Mouse (Mus musculus) T-cell, adult 2 months (primary cell): ENCODE results near the gene Timp2.
"Not testable (repeated sequence)": the region's sequence is repeated elsewhere in the genome, so short reads cannot be mapped to it uniquely, and the experiment has no call there.

Source experiments
- DNase-seq: peaks from one replicate; pipeline ENCODE4 v3.0.0; 2022; ENCODE audit warnings: low spot score

The Timp2 gene

DNA sequence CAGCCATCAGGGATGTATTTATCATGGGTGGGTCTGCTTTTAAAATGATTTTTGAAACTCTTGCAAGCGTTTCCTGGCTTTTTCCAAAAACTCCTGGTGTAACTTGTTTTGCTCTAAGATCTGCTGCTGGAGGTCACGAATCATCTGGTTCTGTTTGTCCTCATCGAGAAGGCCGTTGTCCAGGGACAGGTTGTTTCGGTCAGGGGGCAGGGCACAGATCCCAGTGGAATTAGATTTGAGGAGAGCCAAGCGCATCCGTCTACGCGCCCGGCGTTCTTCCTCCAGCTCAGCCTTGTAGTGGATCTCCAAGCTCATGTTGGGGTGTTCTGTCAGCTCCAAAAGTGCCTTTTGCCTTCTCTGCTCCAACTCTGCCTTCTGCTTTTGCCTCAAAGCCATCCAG is 23.2 kb downstream of the Timp2 start:
- DNase-seq, result no peak

DNA sequence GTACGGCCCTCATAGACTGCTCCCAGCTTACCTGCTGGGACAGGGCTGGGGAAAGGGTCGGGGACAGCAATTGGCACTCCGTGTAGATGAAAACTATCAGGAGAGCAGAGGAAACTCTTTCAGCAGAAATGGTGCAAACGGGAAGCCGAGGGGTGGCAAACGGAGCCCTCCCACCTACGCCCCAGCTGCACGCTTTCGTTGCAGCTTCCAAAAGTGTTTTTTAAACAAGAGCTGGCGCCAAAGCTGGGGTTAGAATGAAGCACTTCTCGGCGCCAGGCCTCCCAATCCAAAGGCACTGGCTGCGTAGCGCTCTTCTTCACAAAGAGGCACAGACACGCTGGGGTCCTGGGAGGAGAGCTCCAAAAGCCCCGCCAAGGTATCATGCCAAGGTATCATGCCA is 24.8 kb downstream of the Timp2 start:
- no peak for DNase-seq

DNA sequence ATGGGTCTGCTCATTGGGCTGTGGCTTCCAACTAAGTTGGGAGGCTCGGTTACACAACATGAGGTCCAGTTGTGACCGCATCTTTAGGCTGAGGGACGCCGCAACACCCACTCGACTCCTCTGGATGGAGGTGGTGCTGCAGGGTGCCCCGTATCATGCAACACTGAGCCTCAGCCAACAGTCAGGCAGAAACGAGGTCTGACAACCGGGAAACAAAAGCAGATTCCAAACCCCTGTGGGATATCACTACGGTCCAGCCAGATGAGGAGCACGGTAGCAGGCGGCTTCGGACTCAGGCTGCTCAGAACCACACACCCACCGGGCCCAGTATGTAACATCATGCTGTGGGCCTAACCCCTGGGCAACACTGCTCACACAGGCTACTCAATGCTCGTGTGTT is 25.2 kb downstream of the Timp2 start:
- DNase-seq, result no peak

DNA sequence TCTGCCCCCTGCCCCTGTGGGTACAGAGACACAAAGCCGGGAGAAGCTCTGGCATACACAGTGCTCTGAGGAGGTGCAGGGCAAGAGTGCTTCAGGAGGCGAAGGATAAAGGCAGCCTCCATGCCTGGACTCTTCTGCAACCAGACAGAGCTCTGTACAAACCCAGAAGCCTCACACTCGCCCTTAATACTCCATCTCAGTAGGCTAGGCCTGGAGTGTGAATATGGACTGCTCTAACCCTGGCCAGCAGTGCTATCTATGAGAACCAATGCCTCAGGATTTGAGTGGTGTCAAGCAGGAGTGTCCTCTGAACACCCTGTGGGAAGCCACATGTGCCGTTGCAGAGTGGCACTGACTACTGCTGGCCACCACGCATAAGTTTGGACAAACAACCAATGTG is 26.6 kb downstream of the Timp2 start:
- no peak for DNase-seq

DNA sequence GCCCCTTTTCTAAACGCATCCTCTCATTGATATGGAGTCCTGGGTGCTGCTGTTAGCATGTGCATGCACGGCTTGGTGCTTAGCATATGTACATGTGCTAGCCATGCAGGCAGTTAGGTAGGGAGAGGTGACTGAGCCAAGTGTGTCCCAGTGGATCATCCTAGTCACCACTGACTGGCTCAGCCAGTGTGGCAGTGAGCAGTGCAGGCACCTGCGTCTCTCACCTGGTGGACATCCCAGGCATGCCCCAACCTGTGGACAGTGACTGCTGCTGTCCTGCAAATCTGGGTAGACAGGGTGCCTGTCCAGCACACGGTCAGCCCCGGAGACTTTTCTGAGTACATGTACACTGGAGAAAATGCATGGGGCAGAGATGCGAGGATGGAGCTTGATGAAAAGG is 27.0 kb downstream of the Timp2 start:
- no peak for DNase-seq

DNA sequence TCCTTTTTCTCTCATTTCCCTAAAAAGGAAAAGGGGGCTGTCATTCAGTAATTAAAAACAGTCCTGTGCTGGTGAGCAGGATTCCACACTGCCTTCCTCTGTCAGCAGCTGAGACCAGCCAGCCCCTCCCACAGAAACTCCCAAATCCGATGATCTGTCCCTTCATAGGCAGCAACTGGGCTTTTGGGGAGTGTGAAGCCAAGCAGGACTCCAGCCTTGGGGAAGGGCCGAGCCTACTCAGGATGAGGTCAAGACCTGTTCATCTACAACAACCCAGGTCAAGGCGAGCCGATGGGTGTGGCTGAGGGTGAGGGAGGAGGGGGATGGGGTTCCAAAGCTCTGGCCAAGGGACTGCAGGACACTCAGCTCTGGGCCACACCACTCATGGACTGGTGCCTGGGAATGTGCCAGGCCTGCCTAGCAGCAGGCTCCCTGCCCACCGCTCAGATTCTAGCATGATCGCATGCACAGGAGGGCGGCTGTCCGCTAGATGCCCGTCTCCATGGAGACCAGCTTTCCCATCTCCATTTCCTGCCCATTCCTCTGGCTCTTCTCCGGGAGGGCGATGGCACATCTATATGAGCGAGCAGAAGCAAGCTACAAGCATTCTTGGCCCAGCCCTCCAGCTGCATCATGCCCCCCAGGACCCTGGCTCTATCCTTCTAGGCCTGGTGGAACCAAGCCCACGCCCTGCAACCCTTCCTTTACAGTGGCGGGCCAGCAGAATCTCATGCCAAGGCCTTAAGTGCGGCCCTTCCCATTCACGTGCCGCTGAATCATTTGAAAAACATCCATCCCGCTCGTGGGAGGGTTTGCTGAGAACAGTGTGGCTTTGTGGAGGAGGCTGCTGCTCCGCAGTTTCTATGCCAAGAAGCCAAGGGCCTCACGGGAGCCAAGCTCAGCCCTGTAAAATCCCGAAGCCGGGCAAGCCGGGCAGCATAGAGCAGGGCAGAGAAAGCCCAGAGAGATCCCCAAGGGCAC is 28.3 kb downstream of the Timp2 start:
- no peak for DNase-seq

DNA sequence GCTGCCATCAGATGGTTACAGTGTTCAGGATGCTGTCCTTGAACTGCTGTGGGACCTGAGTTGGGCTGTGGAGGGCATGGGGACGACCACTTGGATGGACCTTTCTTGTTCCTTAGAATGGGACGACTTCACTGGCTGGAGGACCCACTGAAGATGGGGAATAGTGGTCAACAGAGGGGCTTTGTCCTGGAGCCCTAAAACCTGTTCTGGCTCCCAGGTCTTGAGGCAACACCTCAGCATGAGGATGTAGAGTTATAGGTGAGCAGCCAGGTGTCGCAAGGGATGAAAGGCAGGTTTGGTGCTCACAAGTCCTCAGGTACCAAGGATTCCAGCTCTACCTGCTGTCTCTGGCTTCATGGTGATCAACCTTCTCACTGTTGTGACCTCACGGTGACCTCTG is 29.0 kb downstream of the Timp2 start:
- DNase-seq, result no peak

DNA sequence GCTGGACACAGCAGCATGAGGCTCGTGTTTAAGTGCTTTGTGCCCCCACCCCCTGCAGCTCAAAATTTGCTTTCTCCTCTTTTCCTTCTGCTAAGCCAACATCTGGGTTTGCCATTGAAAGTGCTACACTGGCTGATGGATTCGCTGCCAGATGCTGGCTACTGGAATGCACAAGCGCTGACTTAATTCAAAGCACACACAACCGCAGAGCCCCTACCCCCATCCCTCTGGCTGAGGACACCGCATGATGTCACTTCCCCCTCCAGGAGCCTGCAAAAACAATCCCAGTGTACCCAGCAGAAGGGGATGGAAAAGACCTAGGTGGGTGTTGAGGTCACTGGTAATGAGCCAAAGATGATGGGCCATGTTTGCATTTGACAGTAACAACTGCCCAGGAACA is 31.0 kb downstream of the Timp2 start:
- no peak for DNase-seq

DNA sequence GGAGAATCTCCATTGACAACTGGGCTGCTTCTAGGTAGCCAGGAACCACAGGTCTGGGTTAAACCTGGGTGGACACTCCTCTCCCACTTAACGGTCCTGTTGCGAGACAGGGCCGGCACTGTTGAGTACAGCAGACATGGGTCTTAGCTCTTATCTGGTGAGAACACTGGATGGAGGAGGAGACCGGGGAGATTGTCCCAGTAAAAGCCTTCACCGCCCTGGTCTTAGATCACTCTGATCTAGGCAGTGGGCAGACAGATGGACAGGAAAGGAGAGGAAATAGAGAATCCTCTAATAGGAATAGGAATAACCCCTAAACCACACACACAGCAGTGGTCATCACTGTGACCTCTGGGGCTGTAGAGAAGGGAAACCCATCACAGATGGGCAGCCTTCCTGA is 31.6 kb downstream of the Timp2 start:
- DNase-seq, result no peak

DNA sequence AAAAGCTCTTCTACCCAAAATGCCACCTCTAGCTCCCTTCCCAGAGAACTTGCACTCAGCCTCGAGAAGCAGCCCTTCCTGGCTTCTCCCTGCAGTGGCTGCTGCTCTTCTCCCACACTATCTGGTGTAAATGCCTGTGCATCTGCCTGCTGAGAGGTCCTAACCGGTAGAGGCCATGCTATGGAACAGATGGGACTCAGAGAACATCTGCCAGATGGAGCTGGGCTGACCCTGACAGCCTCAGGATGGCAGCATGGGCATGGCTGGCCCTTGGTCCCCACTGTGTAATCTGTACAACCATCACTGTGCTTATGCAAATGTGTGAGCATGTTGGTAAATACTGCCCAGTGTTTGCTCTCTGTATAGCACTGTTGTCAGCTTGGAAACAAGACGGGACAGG is 32.9 kb downstream of the Timp2 start:
- DNase-seq, result no peak

DNA sequence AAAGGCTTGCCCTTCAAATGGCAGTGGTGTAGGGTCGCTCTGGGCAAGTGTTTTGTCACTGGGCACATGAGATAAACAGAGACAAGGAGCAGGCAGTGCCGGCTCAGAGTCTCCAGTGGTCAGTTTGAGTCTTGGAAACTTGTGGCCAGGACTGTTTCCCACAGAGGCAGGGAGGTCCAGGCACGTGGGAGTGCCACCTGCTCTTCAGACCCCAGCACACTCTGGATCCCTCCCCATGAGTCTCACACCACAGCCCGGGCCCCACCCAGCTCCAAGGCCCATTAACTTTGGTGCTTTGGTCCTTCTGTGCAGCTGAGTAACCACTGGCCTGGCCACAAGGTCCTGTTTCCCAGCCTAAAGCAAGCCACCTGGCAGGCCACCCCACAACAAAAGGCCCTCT is 33.6 kb downstream of the Timp2 start:
- no peak for DNase-seq

DNA sequence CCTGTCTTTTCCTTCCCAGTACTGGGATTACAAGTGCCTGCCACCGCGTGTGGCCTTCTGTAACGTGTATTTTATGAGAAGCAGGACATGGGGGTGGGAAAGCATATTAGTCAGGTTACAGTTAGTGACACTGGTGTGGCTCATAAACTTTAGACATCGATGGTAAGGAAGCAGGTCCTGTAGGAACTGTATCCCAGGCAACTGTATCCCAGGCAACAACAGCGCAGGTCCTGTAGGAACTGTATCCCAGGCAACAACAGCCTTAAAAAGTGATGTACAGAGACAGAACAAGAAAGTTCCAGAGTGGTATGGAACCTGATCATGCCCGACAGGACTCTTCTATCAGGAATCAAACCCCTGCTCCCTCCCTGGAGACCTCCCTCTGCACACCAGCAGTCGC is 34.0 kb downstream of the Timp2 start:
- DNase-seq, result no peak

DNA sequence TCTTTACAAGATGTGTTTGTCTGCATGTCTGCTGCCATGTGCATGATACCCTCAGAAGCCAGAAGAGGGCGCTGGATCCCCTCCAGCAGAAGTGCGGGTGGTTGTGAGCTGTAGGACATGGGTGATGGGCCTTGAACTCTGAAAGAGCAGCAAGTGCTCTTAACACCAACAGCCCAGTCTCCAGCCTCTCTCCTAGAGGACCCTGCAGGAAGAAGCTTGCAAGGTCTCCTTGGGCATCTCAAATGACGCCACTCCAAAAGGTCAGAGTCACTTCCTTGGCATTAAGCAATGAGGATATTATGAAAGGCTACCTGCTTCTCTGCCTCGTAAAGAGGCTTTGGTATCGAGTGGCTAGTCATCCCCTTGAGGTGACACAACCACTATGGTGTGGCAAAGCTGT is 36.9 kb downstream of the Timp2 start:
- peak; percentile 77 for DNase-seq

DNA sequence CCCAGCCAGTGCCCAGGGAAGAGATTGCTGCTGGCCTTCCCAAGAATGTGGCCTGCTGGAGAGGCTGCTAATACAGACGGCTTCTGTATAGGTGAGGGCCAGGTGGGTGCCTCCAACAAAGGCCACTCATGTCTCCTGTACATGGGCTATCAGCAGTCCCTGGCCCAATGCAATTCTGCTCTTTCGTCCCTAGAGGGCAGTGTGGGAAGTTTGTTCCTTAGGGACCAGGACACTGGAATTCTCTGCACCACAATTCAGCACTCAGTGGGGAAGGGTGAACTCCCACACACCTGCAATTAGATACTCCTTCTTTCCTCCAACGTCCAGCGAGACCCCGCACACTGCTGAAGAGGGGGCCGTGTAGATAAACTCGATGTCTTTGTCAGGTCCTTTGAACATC is 38.4 kb downstream of the Timp2 start:
- peak; percentile 37 for DNase-seq

DNA sequence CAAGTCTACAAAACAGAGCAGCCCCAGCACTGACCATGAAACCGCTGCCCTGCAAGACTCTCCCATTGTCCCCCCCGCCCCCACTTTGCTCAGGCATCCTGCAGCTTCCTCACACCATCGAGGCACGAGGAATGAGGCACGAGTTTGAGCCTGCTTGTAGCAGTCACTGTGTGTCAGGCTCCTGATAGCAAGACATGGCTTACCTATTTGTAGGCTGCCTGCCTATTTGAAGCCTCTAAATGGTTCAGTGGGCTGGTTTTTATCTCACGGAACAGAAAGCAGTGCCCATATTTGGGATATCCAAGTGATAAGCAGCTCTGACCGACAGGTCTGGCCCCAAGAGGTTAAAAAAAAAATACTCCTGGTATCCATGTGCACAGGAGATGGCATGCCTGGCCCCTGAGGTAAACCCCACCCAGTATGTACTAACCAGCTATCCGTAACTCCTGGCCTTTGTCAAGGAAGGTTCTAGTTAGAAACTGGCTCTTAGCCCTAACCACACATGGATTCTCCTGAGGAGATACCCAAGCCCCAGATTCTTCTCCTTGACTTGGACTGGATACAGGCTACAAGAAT is 39.2 kb downstream of the Timp2 start:
- DNase-seq, result no peak

DNA sequence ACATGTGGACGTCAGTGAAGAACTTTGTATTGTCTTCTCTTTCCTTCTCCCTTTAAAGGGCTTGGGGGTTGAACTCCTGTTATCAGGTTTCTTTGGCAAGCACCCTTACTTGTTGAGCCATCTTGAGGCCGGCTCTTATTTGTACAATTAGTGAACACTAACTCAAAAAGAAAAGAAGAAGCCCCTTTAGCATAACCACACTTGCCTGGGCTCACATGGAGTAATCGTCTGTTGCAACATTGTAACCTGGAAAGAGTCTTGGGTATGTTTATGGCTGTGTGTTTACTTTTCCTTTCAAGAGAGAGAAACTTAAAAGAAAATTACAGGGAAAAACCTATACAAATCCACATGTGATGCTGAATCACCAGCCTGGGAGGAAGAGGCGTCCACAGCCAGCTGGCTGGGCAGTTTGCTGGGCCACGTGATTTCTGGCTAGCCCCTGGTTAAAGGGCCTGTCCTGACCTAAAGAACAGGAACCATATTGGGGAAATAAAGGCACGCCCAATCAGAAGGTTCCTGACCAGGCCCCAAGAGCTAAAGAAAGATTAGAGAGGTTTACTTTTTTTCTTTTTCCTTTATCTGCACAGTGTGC is 43.3 kb downstream of the Timp2 start:
- no peak for DNase-seq

DNA sequence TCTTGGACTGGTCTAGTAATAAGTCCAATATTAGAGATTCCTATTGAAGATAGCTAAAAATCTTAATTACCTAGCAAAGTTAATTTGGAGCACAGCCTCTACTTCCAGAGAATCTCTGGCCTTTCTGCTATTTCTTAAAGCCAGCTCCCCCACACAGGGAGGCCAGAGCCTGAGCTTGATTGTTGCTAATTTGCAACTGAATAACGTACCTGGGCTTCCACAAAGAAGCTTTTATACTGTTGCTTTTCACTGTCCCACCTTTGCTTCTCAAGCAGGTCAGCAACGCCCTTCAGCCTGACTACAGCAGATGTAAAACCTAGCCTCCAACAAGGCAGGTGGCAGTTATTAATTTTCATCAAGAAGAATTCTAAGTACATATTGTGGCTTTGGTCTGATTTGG is 47.6 kb downstream of the Timp2 start:
- DNase-seq, result not testable (repeated sequence)

DNA sequence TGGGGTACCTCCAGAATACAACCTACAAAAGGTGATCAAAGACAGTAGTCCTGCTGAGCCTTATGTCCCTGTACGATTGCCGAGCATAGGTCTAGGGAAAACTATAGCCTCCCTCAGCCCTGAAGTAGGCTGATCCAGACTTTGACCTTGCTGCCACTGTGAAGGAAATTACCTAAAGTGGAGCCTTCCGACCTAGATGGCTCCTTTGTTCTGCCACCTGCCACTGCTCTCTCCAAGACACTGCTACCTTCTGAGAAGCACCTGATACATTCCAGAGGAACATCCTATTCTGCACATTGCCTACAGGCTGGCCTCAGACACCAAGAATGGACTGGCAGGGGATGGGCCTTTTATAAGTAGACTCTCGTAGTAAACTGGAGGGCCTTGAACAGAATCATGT is 51.6 kb downstream of the Timp2 start:
- not testable (repeated sequence) for DNase-seq

DNA sequence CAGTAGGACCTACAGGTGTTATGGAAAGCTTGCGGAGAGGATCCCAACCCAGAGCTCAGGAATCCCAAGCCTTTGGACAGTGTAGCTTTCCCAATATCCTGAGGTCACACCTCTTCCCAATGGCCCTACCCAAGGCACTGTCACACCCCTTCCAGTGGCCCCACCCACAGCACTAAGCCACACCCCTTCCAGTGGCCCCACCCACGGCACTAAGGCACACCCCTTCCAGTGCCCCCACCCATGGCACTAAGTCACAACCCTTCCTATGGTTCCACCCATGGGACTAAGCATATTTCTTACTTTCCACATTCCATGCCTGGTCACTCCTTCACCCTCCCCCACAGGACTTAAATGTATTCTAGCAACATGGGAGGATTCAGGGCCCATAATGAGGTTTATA is 56.7 kb downstream of the Timp2 start:
- no peak for DNase-seq

DNA sequence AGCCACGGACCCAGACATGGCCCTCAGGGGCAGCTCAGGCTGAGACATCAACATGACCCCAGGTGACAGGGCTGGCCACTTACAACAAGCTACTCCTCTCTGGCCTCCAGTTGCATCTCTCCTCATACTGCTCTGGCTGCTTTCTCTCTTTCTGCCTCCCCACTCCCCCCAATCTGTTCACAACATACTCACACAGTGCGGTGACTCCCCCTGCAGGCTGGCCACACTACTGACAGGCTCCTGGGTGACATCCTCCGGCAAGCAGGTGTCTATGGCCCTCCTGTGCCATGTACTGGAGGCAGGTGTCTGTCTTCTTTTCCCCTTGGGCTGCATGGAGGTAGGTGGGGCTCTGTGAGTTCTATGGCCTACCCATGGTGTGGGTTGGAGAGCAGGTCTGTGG is 57.6 kb downstream of the Timp2 start:
- DNase-seq, result no peak

DNA sequence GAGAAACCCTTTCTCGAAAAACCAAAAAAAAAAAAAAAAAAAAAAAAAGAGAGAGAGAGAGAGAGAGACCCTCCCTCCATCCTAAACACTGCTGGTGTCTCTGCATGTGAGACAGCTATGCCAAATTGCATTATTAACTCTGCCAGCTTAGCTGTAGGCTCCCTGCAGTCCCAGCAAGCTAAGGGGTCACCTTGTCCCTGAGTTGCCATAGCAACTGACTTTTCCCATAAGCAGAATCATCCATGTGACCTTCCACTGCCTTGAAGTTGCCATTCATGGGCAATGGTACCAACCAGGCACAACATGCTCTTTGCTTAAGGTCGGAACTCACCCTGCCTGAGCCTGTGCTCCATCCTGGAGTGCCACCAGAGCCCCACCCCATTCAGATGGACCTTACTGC is 60.5 kb downstream of the Timp2 start:
- DNase-seq, result no peak

DNA sequence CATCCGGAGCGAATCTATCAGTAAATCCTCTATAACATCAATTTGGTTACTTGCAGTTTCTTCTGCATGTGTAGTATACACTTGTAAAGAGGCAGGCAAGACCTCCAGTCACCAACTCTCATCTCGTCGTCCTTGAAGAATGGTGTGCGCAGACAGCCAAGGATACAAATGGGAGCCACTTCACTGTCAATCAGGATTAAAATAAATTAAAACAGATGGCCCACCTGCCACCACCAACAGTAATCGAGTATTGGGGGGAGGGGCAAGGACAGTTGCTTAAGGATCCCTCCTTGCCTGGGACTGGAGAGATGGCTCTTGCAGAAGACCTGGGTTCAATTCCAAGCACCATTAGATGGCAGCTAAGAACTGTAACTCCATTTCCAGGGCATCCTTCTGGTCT is 62.9 kb downstream of the Timp2 start:
- no peak for DNase-seq
